ENCODE assay signal across 8 mouse cellular contexts in the genomic region with DNA sequence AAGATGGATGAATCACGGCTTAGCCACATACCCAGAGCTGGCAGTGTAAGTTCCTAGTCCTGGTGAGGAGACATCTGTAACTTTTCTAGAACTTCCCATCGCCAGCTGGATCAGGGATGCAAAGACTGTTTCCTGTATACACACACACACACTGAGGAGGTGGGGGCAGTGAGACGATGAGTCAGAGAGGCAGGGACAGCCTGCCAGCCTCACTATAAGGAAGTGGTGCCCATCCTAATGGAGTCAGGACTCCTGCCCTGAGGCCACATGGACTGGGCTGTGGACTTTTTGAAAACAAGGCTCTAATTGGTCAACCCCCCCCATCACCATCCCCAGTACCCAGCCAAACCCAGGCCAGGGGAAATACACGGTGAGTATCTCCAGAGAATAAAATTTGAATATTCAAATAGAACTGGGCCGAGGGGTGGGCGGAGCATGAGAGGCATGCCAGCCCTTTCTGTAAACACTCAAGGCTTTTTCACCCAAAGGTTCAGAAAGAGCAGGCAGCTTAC.
DNase-seq lines count a peak whose midpoint lies in the region; ATAC-seq lines count a peak whose summit lies in the region.
"Had no signal": no experiment of that assay in that cellular context is flagged by ENCODE, and none has a peak within 500 bp of the region (broad histone marks: within the 10 kb centered on the region; RNA-seq: fewer than 3 reads in every experiment).

No protein-coding gene starts in this region.

- H3K36me3 ChIP-seq in neural tube, embryonic 13.5 days: no peaks in the 10 kb centered on the region
- no peaks in the 10 kb centered on the region for H3K36me3 ChIP-seq in hindbrain, embryonic 15.5 days
- H3K36me3 ChIP-seq in stomach, embryonic 15.5 days: no peaks in the 10 kb centered on the region
- H3K36me3 ChIP-seq: liver, embryonic 15.5 days had no signal

- no peak overlapping the region for H3K27ac ChIP-seq in neural tube, embryonic 13.5 days (replicated peaks)
- 0 out of 2 replicates have a peak overlapping the region, but pooled peaks have one; percentile 10 for H3K27ac ChIP-seq in hindbrain, embryonic 15.5 days (replicated peaks)
- H3K27ac ChIP-seq in stomach, embryonic 15.5 days: 0 out of 2 replicates have a peak overlapping the region, but pooled peaks have one; percentile 3
- H3K27ac ChIP-seq: liver, embryonic 15.5 days had no signal

- DNase-seq in neural tube, embryonic 10.5 days (ENCODE audit: extremely low spot score, low spot score): no peak
- DNase-seq in c-Kit-positive CD71-negative TER-119-negative erythroid progenitor cells, embryonic 14.5 days (ENCODE audit: low read depth): peak; percentile 25
- DNase-seq in lung, postnatal 14 days: peak; percentile 28
- DNase-seq in kidney, postnatal 10 days: no peak

- no peaks in the 10 kb centered on the region for H3K9me3 ChIP-seq in neural tube, embryonic 13.5 days
- H3K9me3 ChIP-seq in hindbrain, embryonic 15.5 days: no peaks in the 10 kb centered on the region
- no peaks in the 10 kb centered on the region for H3K9me3 ChIP-seq in stomach, embryonic 15.5 days
- H3K9me3 ChIP-seq: liver, embryonic 15.5 days had no signal

- ATAC-seq in neural tube, embryonic 13.5 days (ENCODE audit: low read depth): 0 out of 2 replicates have a peak, but pooled peaks have one; percentile 29
- ATAC-seq in hindbrain, embryonic 15.5 days (ENCODE audit: low FRiP score, low read depth): no peak; the same call in 1 of the 2 replicates
- ATAC-seq in stomach, embryonic 15.5 days (ENCODE audit: insufficient read depth, low FRiP score, low read depth): peak; percentile 63; the same call in 1 of the 2 replicates

- no peak overlapping the region for H3K4me2 ChIP-seq in neural tube, embryonic 13.5 days
- H3K4me2 ChIP-seq in hindbrain, embryonic 15.5 days: no peak overlapping the region
- H3K4me2 ChIP-seq in stomach, embryonic 15.5 days: no peak overlapping the region
- H3K4me2 ChIP-seq: liver, embryonic 15.5 days had no signal

- H3K4me1 ChIP-seq in neural tube, embryonic 13.5 days (replicated peaks): peaks cover 38% of the 10 kb centered on the region
- peaks cover 23% of the 10 kb centered on the region for H3K4me1 ChIP-seq in hindbrain, embryonic 15.5 days (replicated peaks)
- H3K4me1 ChIP-seq in stomach, embryonic 15.5 days: 0 out of 2 replicates have a peak, but pooled peaks cover 9% of the 10 kb centered on the region
- H3K4me1 ChIP-seq: liver, embryonic 15.5 days had no signal

- WGBS in neural tube, embryonic 13.5 days: 43% methylated on average over 6 of the region's 6 CpGs
- 42% methylated on average over 6 of the region's 6 CpGs for WGBS in hindbrain, embryonic 15.5 days
- 34% methylated on average over 6 of the region's 6 CpGs for WGBS in stomach, embryonic 15.5 days

- no peak overlapping the region for H3K9ac ChIP-seq in neural tube, embryonic 13.5 days
- H3K9ac ChIP-seq in hindbrain, embryonic 15.5 days: no peak overlapping the region
- no peak overlapping the region for H3K9ac ChIP-seq in stomach, embryonic 15.5 days
- H3K9ac ChIP-seq: liver, embryonic 15.5 days had no signal

- no peaks in the 10 kb centered on the region for H3K27me3 ChIP-seq in neural tube, embryonic 13.5 days
- no peaks in the 10 kb centered on the region for H3K27me3 ChIP-seq in hindbrain, embryonic 15.5 days
- no peaks in the 10 kb centered on the region for H3K27me3 ChIP-seq in stomach, embryonic 15.5 days (replicated peaks)
- H3K27me3 ChIP-seq: liver, embryonic 15.5 days had no signal

- H3K4me3 ChIP-seq in neural tube, embryonic 13.5 days: no peak overlapping the region
- H3K4me3 ChIP-seq in hindbrain, embryonic 15.5 days: no peak overlapping the region
- no peak overlapping the region for H3K4me3 ChIP-seq in stomach, embryonic 15.5 days (replicated peaks)
- H3K4me3 ChIP-seq: liver, embryonic 15.5 days had no signal

Comparison
In these comparisons a context has a peak if more than half of its experiments do, and no peak if none do; other contexts are left out.
1. DNase-seq: peak in c-Kit-positive CD71-negative TER-119-negative erythroid progenitor cells, embryonic 14.5 days (single experiment) and lung, postnatal 14 days (single experiment); none in neural tube, embryonic 10.5 days (single experiment) and kidney, postnatal 10 days (single experiment).